Mouse (Mus musculus): ENCODE results near the gene Anks1. TPM values are rescaled to one million over a fixed set of nuclear protein-coding genes. Genes with fewer than 3 reads are reported as not detected.

Gene Anks1
- polyA plus RNA-seq, 1 experiment, result 19.1 TPM

GRCm38 (mm10) chr17:28087430-28087829 lies 178.3 kb downstream of the Anks1 start:
- H3K9me3 ChIP-seq, result peaks cover 6% of the 10 kb centered on the region; the same call in 1 of the 2 replicates
- H3K27me3 ChIP-seq (replicated peaks), result peaks cover 18% of the 10 kb centered on the region
- H3K36me3 ChIP-seq (replicated peaks; ENCODE audit: low read length), result no peaks in the 10 kb centered on the region
- no peak for TF ChIP-seq GATA1 (IDR thresholded peaks at IDR 0.05; ENCODE audit: borderline replicate concordance, low read length)
- no peak for TF ChIP-seq FLI1 (IDR thresholded peaks at IDR 0.05; ENCODE audit: low read length)
- no peak overlapping the region for H3K4me3 ChIP-seq (replicated peaks)
- peaks cover 14% of the 10 kb centered on the region for H3K4me1 ChIP-seq

- no peak for TF ChIP-seq GATA1 (IDR thresholded peaks at IDR 0.05; ENCODE audit: borderline replicate concordance, low read length)
- TF ChIP-seq FLI1 (IDR thresholded peaks at IDR 0.05; ENCODE audit: low read length), result no peak
- Histone ChIP-seq H3K4me1 (peaks cover 14% of the 10 kb centered on the region), H3K9me3 (peaks cover 7% of the 10 kb centered on the region; the same call in 1 of the 2 replicates), H3K27me3 (replicated peaks) (peaks cover 12% of the 10 kb centered on the region), H3K4me3 (replicated peaks) (no peak overlapping the region), H3K36me3 (replicated peaks; ENCODE audit: low read length) (no peaks in the 10 kb centered on the region)
Measured at GRCm38 (mm10) chr17:28088718-28089117, 179.6 kb downstream of the Anks1 start.

GRCm38 (mm10) chr17:28092297-28092696 lies 183.2 kb downstream of the Anks1 start:
- Histone ChIP-seq H3K36me3 (replicated peaks; ENCODE audit: low read length) (no peaks in the 10 kb centered on the region), H3K4me3 (replicated peaks) (no peak overlapping the region), H3K4me1 (0 out of 2 replicates have a peak, but pooled peaks cover 3% of the 10 kb centered on the region), H3K9me3 (peaks cover 18% of the 10 kb centered on the region), H3K27me3 (replicated peaks) (peaks cover 22% of the 10 kb centered on the region)
- TF ChIP-seq FLI1 (IDR thresholded peaks at IDR 0.05; ENCODE audit: low read length), result no peak
- TF ChIP-seq GATA1 (IDR thresholded peaks at IDR 0.05; ENCODE audit: borderline replicate concordance, low read length), result no peak

- Histone ChIP-seq H3K27me3 (replicated peaks) (peaks cover 35% of the 10 kb centered on the region), H3K9me3 (peaks cover 22% of the 10 kb centered on the region), H3K4me3 (replicated peaks) (no peak overlapping the region), H3K36me3 (replicated peaks; ENCODE audit: low read length) (no peaks in the 10 kb centered on the region), H3K4me1 (no peaks in the 10 kb centered on the region)
- TF ChIP-seq FLI1 (IDR thresholded peaks at IDR 0.05; ENCODE audit: low read length) (no peak), GATA1 (IDR thresholded peaks at IDR 0.05; ENCODE audit: borderline replicate concordance, low read length) (no peak)
Measured at GRCm38 (mm10) chr17:28093837-28094236, 184.7 kb downstream of the Anks1 start.

- Histone ChIP-seq H3K9me3 (peaks cover 40% of the 10 kb centered on the region), H3K4me1 (no peaks in the 10 kb centered on the region), H3K27me3 (replicated peaks) (peaks cover 43% of the 10 kb centered on the region), H3K36me3 (replicated peaks; ENCODE audit: low read length) (no peaks in the 10 kb centered on the region), H3K4me3 (replicated peaks) (no peak overlapping the region)
- TF ChIP-seq FLI1 (IDR thresholded peaks at IDR 0.05; ENCODE audit: low read length) (no peak), GATA1 (IDR thresholded peaks at IDR 0.05; ENCODE audit: borderline replicate concordance, low read length) (no peak)
Measured at GRCm38 (mm10) chr17:28096418-28096817, 187.3 kb downstream of the Anks1 start.

GRCm38 (mm10) chr17:28097308-28097707 lies 188.2 kb downstream of the Anks1 start:
- TF ChIP-seq GATA1 (IDR thresholded peaks at IDR 0.05; ENCODE audit: borderline replicate concordance, low read length), result no peak
- no peak for TF ChIP-seq FLI1 (IDR thresholded peaks at IDR 0.05; ENCODE audit: low read length)
- Histone ChIP-seq H3K27me3 (replicated peaks) (peaks cover 51% of the 10 kb centered on the region), H3K4me3 (replicated peaks) (no peak overlapping the region), H3K4me1 (no peaks in the 10 kb centered on the region), H3K9me3 (peaks cover 35% of the 10 kb centered on the region), H3K36me3 (replicated peaks; ENCODE audit: low read length) (no peaks in the 10 kb centered on the region)

- TF ChIP-seq FLI1 (IDR thresholded peaks at IDR 0.05; ENCODE audit: low read length) (no peak), GATA1 (IDR thresholded peaks at IDR 0.05; ENCODE audit: borderline replicate concordance, low read length) (no peak)
- H3K36me3 ChIP-seq (replicated peaks; ENCODE audit: low read length), result no peaks in the 10 kb centered on the region
- peaks cover 62% of the 10 kb centered on the region for H3K27me3 ChIP-seq (replicated peaks)
- H3K4me1 ChIP-seq, result no peaks in the 10 kb centered on the region
- peaks cover 35% of the 10 kb centered on the region for H3K9me3 ChIP-seq
- H3K4me3 ChIP-seq (replicated peaks), result no peak overlapping the region
Measured at GRCm38 (mm10) chr17:28099086-28099485, 190.0 kb downstream of the Anks1 start.

- TF ChIP-seq FLI1 (IDR thresholded peaks at IDR 0.05; ENCODE audit: low read length) (no peak), GATA1 (IDR thresholded peaks at IDR 0.05; ENCODE audit: borderline replicate concordance, low read length) (no peak)
- Histone ChIP-seq H3K9me3 (peaks cover 37% of the 10 kb centered on the region), H3K4me1 (no peaks in the 10 kb centered on the region), H3K36me3 (replicated peaks; ENCODE audit: low read length) (no peaks in the 10 kb centered on the region), H3K4me3 (replicated peaks) (no peak overlapping the region), H3K27me3 (replicated peaks) (peaks cover 68% of the 10 kb centered on the region)
Measured at GRCm38 (mm10) chr17:28100669-28101068, 191.6 kb downstream of the Anks1 start.

GRCm38 (mm10) chr17:28101284-28101887 lies 192.3 kb downstream of the Anks1 start:
- Histone ChIP-seq H3K27me3 (replicated peaks) (peaks cover 72% of the 10 kb centered on the region), H3K9me3 (peaks cover 43% of the 10 kb centered on the region), H3K4me1 (no peaks in the 10 kb centered on the region), H3K4me3 (replicated peaks) (no peak overlapping the region), H3K36me3 (replicated peaks; ENCODE audit: low read length) (no peaks in the 10 kb centered on the region)
- TF ChIP-seq GATA1 (IDR thresholded peaks at IDR 0.05; ENCODE audit: borderline replicate concordance, low read length), result no peak

- Histone ChIP-seq H3K4me1 (no peaks in the 10 kb centered on the region), H3K27me3 (replicated peaks) (peaks cover 73% of the 10 kb centered on the region), H3K4me3 (replicated peaks) (no peak overlapping the region), H3K36me3 (replicated peaks; ENCODE audit: low read length) (no peaks in the 10 kb centered on the region), H3K9me3 (peaks cover 48% of the 10 kb centered on the region)
- no peak for TF ChIP-seq GATA1 (IDR thresholded peaks at IDR 0.05; ENCODE audit: borderline replicate concordance, low read length)
Measured at GRCm38 (mm10) chr17:28101902-28102319, 192.8 kb downstream of the Anks1 start.

All from megakaryocyte, embryonic 14.5 days (primary cell).